Mouse (Mus musculus) adrenal gland, adult 2 months (tissue): Measurements from ENCODE around the gene Hba-a2. TPM values are rescaled to one million over a fixed set of nuclear protein-coding genes. Genes with fewer than 3 reads are reported as not detected.
A peak's percentile ranks its signal among the peaks of the same experiment; 100 is the strongest.
"Not testable (repeated sequence)": the region's sequence is repeated elsewhere in the genome, so short reads cannot be mapped to it uniquely, and the experiment has no call there.

Experiments
- DNase-seq: peaks from one replicate; pipeline ENCODE4 v3.0.0; 2021
- long read RNA-seq: library from polyadenylated mRNA; stranded (forward); transcript quantifications from one replicate; pipeline ENCODE4 v2.0.0, GENCODE M21; 2021
- polyA plus RNA-seq: library from polyadenylated mRNA; depleted of rRNA; stranded (reverse); fragments of >200 nt; gene quantifications from 2 replicates; pipeline ENCODE4 v1.2.3, GENCODE M21; 2012; rRNA removed
- total RNA-seq, 2 experiments: library from RNA; stranded (reverse); gene quantifications; 2 replicates each; pipeline ENCODE4 v1.2.3; 2021

Hba-a2 gene
- total RNA-seq = 1,000 to 10,000 TPM; 1,707 to 1,770 TPM
- polyA plus RNA-seq = 1,248 and 1,571 TPM in 2 replicates
- long read RNA-seq, transcript Hba-a2-201 (3 exons, 554 nt) = major isoform, 215 of 222 reads
- long read RNA-seq, partial matches to known transcripts = 3 of 222 reads
- long read RNA-seq, other reads (novel, unspliced or antisense) = 0 of 222 reads

GRCm38 (mm10) chr11:32296203-32296602 lies at the start of gene Hba-a2:
TSS of gene Hba-a2 (plus strand) at chr11:32296489.
- not testable (repeated sequence) for DNase-seq

- DNase-seq = no peak
Observed at GRCm38 (mm10) chr11:32247068-32247467, 49.2 kb upstream of the Hba-a2 start.

GRCm38 (mm10) chr11:32248350-32248749 lies 47.9 kb upstream of the Hba-a2 start:
- DNase-seq = no peak

- peak; percentile 54 for DNase-seq
Observed at GRCm38 (mm10) chr11:32250880-32251763, 45.2 kb upstream of the Hba-a2 start.

- no peak for DNase-seq
Observed at GRCm38 (mm10) chr11:32253121-32253520, 43.2 kb upstream of the Hba-a2 start.

- no peak for DNase-seq
Observed at GRCm38 (mm10) chr11:32256146-32256545, 40.1 kb upstream of the Hba-a2 start.

GRCm38 (mm10) chr11:32256566-32256965 lies 39.7 kb upstream of the Hba-a2 start:
- no peak for DNase-seq

GRCm38 (mm10) chr11:32262674-32263415 lies 33.4 kb upstream of the Hba-a2 start:
- peak; percentile 49 for DNase-seq

GRCm38 (mm10) chr11:32265117-32265738 lies 31.1 kb upstream of the Hba-a2 start:
- DNase-seq = no peak

- DNase-seq = no peak
Observed at GRCm38 (mm10) chr11:32266194-32266593, 30.1 kb upstream of the Hba-a2 start.

GRCm38 (mm10) chr11:32266776-32267175 lies 29.5 kb upstream of the Hba-a2 start:
- no peak for DNase-seq

GRCm38 (mm10) chr11:32267188-32267884 lies 29.0 kb upstream of the Hba-a2 start, which contains the start of gene Nprl3:
TSS of gene Nprl3 (minus strand) at chr11:32267707.
- DNase-seq = peak; percentile 98

- DNase-seq = no peak
Observed at GRCm38 (mm10) chr11:32267964-32268363, 28.3 kb upstream of the Hba-a2 start.

- no peak for DNase-seq
Observed at GRCm38 (mm10) chr11:32268952-32269351, 27.3 kb upstream of the Hba-a2 start.

GRCm38 (mm10) chr11:32271178-32271577 lies 25.1 kb upstream of the Hba-a2 start:
- no peak for DNase-seq

- no peak for DNase-seq
Observed at GRCm38 (mm10) chr11:32276347-32276746, 19.9 kb upstream of the Hba-a2 start, which contains the start of gene Hba-x. TSS of gene Hba-x (plus strand) at chr11:32276400.

GRCm38 (mm10) chr11:32277736-32278457 lies 18.4 kb upstream of the Hba-a2 start:
- DNase-seq = no peak

- no peak for DNase-seq
Observed at GRCm38 (mm10) chr11:32278458-32278957, 17.8 kb upstream of the Hba-a2 start.

GRCm38 (mm10) chr11:32280646-32281045 lies 15.6 kb upstream of the Hba-a2 start:
- DNase-seq = no peak

GRCm38 (mm10) chr11:32281416-32282144 lies 14.7 kb upstream of the Hba-a2 start:
- no peak for DNase-seq
